Mouse (Mus musculus) neural tube, embryonic 13.5 days (tissue): ENCODE data around the gene Itsn1. TPM values are rescaled to one million over a fixed set of nuclear protein-coding genes. Genes with fewer than 3 reads are reported as not detected.
A peak's percentile ranks its signal among the peaks of the same experiment; 100 is the strongest.

Source experiments
- ATAC-seq: fragments of 200-750 bp; cut with Nextera tagmentation; 2 replicates; pipeline ENCODE4 v1.8.0; 2017; ENCODE audit warnings: low read depth, mild to moderate bottlenecking, moderate TSS enrichment, moderate library complexity
- H3K27ac ChIP-seq: fragments of 300-500 bp; sonication (generic); replicated peaks from 2 replicates; pipeline ENCODE4 v1.5.1; 2015; ENCODE audit warnings: moderate library complexity, mild to moderate bottlenecking, inconsistent platforms
- H3K27me3 ChIP-seq: fragments of 300-500 bp; sonication (generic); 2 replicates; pipeline ENCODE4 v1.6.1; 2015; ENCODE audit warnings: mild to moderate bottlenecking, inconsistent platforms
- H3K36me3 ChIP-seq: fragments of 300-500 bp; sonication (generic); 2 replicates; pipeline ENCODE4 v1.6.1; 2015; ENCODE audit warnings: mild to moderate bottlenecking, inconsistent platforms
- H3K4me1 ChIP-seq: fragments of 300-500 bp; sonication (generic); replicated peaks from 2 replicates; pipeline ENCODE4 v1.6.1; 2015; ENCODE audit warnings: inconsistent platforms
- H3K4me2 ChIP-seq: fragments of 300-500 bp; sonication (generic); 2 replicates; pipeline ENCODE4 v1.6.1; 2015; ENCODE audit warnings: inconsistent platforms, mild to moderate bottlenecking, moderate library complexity
- H3K4me3 ChIP-seq: fragments of 300-500 bp; sonication (generic); 2 replicates; pipeline ENCODE4 v1.5.1; 2015; ENCODE audit warnings: mild to moderate bottlenecking, inconsistent platforms
- H3K9ac ChIP-seq: fragments of 300-500 bp; sonication (generic); 2 replicates; pipeline ENCODE4 v1.6.1; 2015; ENCODE audit warnings: moderate library complexity, mild to moderate bottlenecking, inconsistent platforms
- H3K9me3 ChIP-seq: fragments of 300-500 bp; sonication (generic); 2 replicates; pipeline ENCODE4 v1.6.1; 2016; ENCODE audit warnings: inconsistent platforms
- WGBS: fragments of 180-500 bp; shearing (Covaris S2); methylation state at CpG from one replicate; pipeline ENCODE4 v1.1.7; 2015; 5-methylcytosine and 5-hydroxymethylcytosine counted together
- polyA plus RNA-seq: library from polyadenylated mRNA; unstranded; fragments of >200 nt; fragmentation: Nextera tagmentation; extraction: Ambion mirVana; gene quantifications from 2 replicates; pipeline ENCODE4 v1.2.1, GENCODE M21; 2015

The Itsn1 gene
- polyA plus RNA-seq, 1 experiment from 2014 or later, result 60.4 TPM

GRCm38 (mm10) chr16:91761761-91762160 lies 32.7 kb downstream of the Itsn1 start:
- no peak for ATAC-seq
- no peaks in the 10 kb centered on the region for H3K9me3 ChIP-seq
- H3K4me3 ChIP-seq, result no peak overlapping the region
- no peaks in the 10 kb centered on the region for H3K36me3 ChIP-seq
- no peaks in the 10 kb centered on the region for H3K27me3 ChIP-seq
- H3K4me1 ChIP-seq, result peaks cover 77% of the 10 kb centered on the region
- no peak overlapping the region for H3K4me2 ChIP-seq
- H3K9ac ChIP-seq, result no peak overlapping the region
- 0 out of 2 replicates have a peak overlapping the region, but pooled peaks have one; percentile 63 for H3K27ac ChIP-seq
- 85% methylated on average over 3 of the region's 3 CpGs for WGBS

- ATAC-seq, result no peak
- Histone ChIP-seq H3K4me2 (no peak overlapping the region), H3K9ac (no peak overlapping the region), H3K4me1 (peaks cover 83% of the 10 kb centered on the region), H3K9me3 (no peaks in the 10 kb centered on the region), H3K27me3 (no peaks in the 10 kb centered on the region), H3K36me3 (no peaks in the 10 kb centered on the region), H3K4me3 (no peak overlapping the region), H3K27ac (0 out of 2 replicates have a peak overlapping the region, but pooled peaks have one; percentile 4)
- 65% methylated on average over 7 of the region's 7 CpGs for WGBS
Observed at GRCm38 (mm10) chr16:91762476-91762875, 33.4 kb downstream of the Itsn1 start.

- Histone ChIP-seq H3K4me3 (no peak overlapping the region), H3K27me3 (no peaks in the 10 kb centered on the region), H3K27ac (no peak overlapping the region), H3K4me2 (no peak overlapping the region), H3K4me1 (peaks cover 91% of the 10 kb centered on the region), H3K9me3 (no peaks in the 10 kb centered on the region), H3K9ac (no peak overlapping the region), H3K36me3 (no peaks in the 10 kb centered on the region)
- no peak for ATAC-seq
- WGBS, result 43% methylated on average over 6 of the region's 6 CpGs
Observed at GRCm38 (mm10) chr16:91763975-91764374, 34.9 kb downstream of the Itsn1 start.

GRCm38 (mm10) chr16:91764414-91764813 lies 35.3 kb downstream of the Itsn1 start:
- ATAC-seq, result no peak
- H3K4me1 ChIP-seq, result peaks cover 91% of the 10 kb centered on the region
- H3K27ac ChIP-seq, result no peak overlapping the region
- no peak overlapping the region for H3K4me2 ChIP-seq
- no peak overlapping the region for H3K4me3 ChIP-seq
- no peaks in the 10 kb centered on the region for H3K9me3 ChIP-seq
- H3K9ac ChIP-seq, result no peak overlapping the region
- 81% methylated on average over 6 of the region's 6 CpGs for WGBS
- no peaks in the 10 kb centered on the region for H3K36me3 ChIP-seq
- H3K27me3 ChIP-seq, result no peaks in the 10 kb centered on the region

- no peak overlapping the region for H3K4me2 ChIP-seq
- no peaks in the 10 kb centered on the region for H3K36me3 ChIP-seq
- WGBS, result 70% methylated on average over 15 of the region's 15 CpGs
- no peaks in the 10 kb centered on the region for H3K27me3 ChIP-seq
- no peak overlapping the region for H3K9ac ChIP-seq
- no peaks in the 10 kb centered on the region for H3K9me3 ChIP-seq
- H3K4me3 ChIP-seq, result no peak overlapping the region
- no peak overlapping the region for H3K27ac ChIP-seq
- no peak for ATAC-seq
- peaks cover 93% of the 10 kb centered on the region for H3K4me1 ChIP-seq
Observed at GRCm38 (mm10) chr16:91765121-91765815, 36.2 kb downstream of the Itsn1 start.

GRCm38 (mm10) chr16:91765816-91766210 lies 36.7 kb downstream of the Itsn1 start:
- Histone ChIP-seq H3K36me3 (no peaks in the 10 kb centered on the region), H3K4me3 (no peak overlapping the region), H3K9me3 (no peaks in the 10 kb centered on the region), H3K27me3 (no peaks in the 10 kb centered on the region), H3K9ac (no peak overlapping the region), H3K4me2 (no peak overlapping the region), H3K27ac (no peak overlapping the region), H3K4me1 (peaks cover 93% of the 10 kb centered on the region)
- no peak for ATAC-seq
- 77% methylated on average over 15 of the region's 15 CpGs for WGBS

- 0 out of 2 replicates have a peak overlapping the region, but pooled peaks have one; percentile 15 for H3K27ac ChIP-seq
- no peak overlapping the region for H3K9ac ChIP-seq
- H3K4me3 ChIP-seq, result no peak overlapping the region
- no peak for ATAC-seq
- peaks cover 93% of the 10 kb centered on the region for H3K4me1 ChIP-seq
- no peaks in the 10 kb centered on the region for H3K9me3 ChIP-seq
- H3K36me3 ChIP-seq, result no peaks in the 10 kb centered on the region
- no peaks in the 10 kb centered on the region for H3K27me3 ChIP-seq
- H3K4me2 ChIP-seq, result no peak overlapping the region
- WGBS, result 68% methylated on average over 11 of the region's 11 CpGs
Observed at GRCm38 (mm10) chr16:91767165-91767701, 38.2 kb downstream of the Itsn1 start.

- no peaks in the 10 kb centered on the region for H3K9me3 ChIP-seq
- no peak overlapping the region for H3K4me3 ChIP-seq
- no peak overlapping the region for H3K27ac ChIP-seq
- H3K27me3 ChIP-seq, result no peaks in the 10 kb centered on the region
- no peak overlapping the region for H3K4me2 ChIP-seq
- WGBS, result 87% methylated on average over 6 of the region's 6 CpGs
- no peak overlapping the region for H3K9ac ChIP-seq
- H3K36me3 ChIP-seq, result no peaks in the 10 kb centered on the region
- ATAC-seq, result no peak
- H3K4me1 ChIP-seq, result peaks cover 88% of the 10 kb centered on the region
Observed at GRCm38 (mm10) chr16:91768586-91768985, 39.5 kb downstream of the Itsn1 start.

- no peak overlapping the region for H3K4me3 ChIP-seq
- H3K4me1 ChIP-seq, result peaks cover 88% of the 10 kb centered on the region
- no peaks in the 10 kb centered on the region for H3K9me3 ChIP-seq
- H3K27me3 ChIP-seq, result no peaks in the 10 kb centered on the region
- 49% methylated on average over 5 of the region's 5 CpGs for WGBS
- no peak for ATAC-seq
- peak overlapping the region; percentile 89 for H3K27ac ChIP-seq
- no peak overlapping the region for H3K4me2 ChIP-seq
- no peak overlapping the region for H3K9ac ChIP-seq
- no peaks in the 10 kb centered on the region for H3K36me3 ChIP-seq
Observed at GRCm38 (mm10) chr16:91769911-91770310, 40.8 kb downstream of the Itsn1 start.

- Histone ChIP-seq H3K36me3 (no peaks in the 10 kb centered on the region), H3K9me3 (no peaks in the 10 kb centered on the region), H3K9ac (peak overlapping the region; percentile 2; the same call in 1 of the 2 replicates), H3K4me2 (peak overlapping the region; percentile 28; the same call in 1 of the 2 replicates), H3K4me1 (peaks cover 84% of the 10 kb centered on the region), H3K27me3 (no peaks in the 10 kb centered on the region), H3K4me3 (no peak overlapping the region), H3K27ac (peak overlapping the region; percentile 89)
- peak; percentile 83 for ATAC-seq
- 10% methylated on average over 5 of the region's 5 CpGs for WGBS
Observed at GRCm38 (mm10) chr16:91770662-91771061, 41.6 kb downstream of the Itsn1 start.

GRCm38 (mm10) chr16:91771334-91771733 lies 42.3 kb downstream of the Itsn1 start:
- Histone ChIP-seq H3K36me3 (no peaks in the 10 kb centered on the region), H3K27ac (peak overlapping the region; percentile 89), H3K9ac (0 out of 2 replicates have a peak overlapping the region, but pooled peaks have one; percentile 2), H3K4me1 (peaks cover 82% of the 10 kb centered on the region), H3K4me3 (no peak overlapping the region), H3K27me3 (no peaks in the 10 kb centered on the region), H3K9me3 (no peaks in the 10 kb centered on the region), H3K4me2 (peak overlapping the region; percentile 10; the same call in 1 of the 2 replicates)
- WGBS, result 40% methylated on average over 6 of the region's 6 CpGs
- ATAC-seq, result peak; percentile 61

- no peaks in the 10 kb centered on the region for H3K9me3 ChIP-seq
- 64% methylated on average over 7 of the region's 7 CpGs for WGBS
- H3K36me3 ChIP-seq, result no peaks in the 10 kb centered on the region
- no peak overlapping the region for H3K4me3 ChIP-seq
- no peaks in the 10 kb centered on the region for H3K27me3 ChIP-seq
- no peak for ATAC-seq
- peaks cover 77% of the 10 kb centered on the region for H3K4me1 ChIP-seq
- H3K9ac ChIP-seq, result no peak overlapping the region
- H3K27ac ChIP-seq, result peak overlapping the region; percentile 68; the same call in 1 of the 2 replicates
- H3K4me2 ChIP-seq, result no peak overlapping the region
Observed at GRCm38 (mm10) chr16:91772586-91772985, 43.5 kb downstream of the Itsn1 start.
